Mouse (Mus musculus): ENCODE results near the gene Cdkn1b. TPM values are rescaled to one million over a fixed set of nuclear protein-coding genes. Genes with fewer than 3 reads are reported as not detected.

Gene Cdkn1b
- total RNA-seq, 2 experiments from 2014 or later = 90.5 to 117 TPM

DNA sequence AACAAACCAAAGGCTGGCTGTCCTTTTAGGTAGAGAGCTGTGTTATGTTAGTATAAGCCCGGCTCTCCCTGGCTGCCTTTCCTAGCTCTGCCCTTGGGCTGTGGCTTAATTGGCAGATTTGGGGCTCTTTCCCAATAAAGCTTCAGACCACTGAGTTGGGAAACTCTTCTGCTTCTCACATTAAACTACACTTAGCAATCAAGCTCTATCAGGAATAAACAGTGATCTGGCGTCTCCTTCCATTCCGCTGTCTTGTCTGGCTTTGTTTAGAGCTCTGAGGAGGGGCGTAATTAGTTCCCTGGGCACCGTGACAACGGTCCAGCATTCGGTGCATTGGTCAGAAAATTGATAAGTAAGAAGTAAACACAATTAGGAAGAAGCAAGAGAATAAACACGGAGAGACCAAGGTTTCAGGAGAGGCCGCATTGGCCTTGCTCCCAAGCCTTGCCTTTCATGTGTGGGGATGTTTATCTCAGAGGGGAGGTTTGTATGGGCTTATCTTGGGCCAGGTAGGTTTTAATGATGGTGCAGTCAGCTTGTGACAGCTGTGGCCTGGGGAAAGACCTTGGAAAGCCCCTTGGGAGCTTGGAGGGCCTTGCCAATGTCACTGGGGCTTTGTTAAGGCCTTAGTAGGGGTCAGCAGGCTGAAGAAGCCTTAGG lies 41.8 kb downstream of the Cdkn1b start:
- no peak for ATAC-seq (replicated peaks; ENCODE audit: low FRiP score, poor library complexity, severe bottlenecking)

- no peak for ATAC-seq (replicated peaks; ENCODE audit: low FRiP score, poor library complexity, severe bottlenecking)
These were observed 42.3 kb downstream of the Cdkn1b start for GRCm38 (mm10) chr6:134962518-134962893.

DNA sequence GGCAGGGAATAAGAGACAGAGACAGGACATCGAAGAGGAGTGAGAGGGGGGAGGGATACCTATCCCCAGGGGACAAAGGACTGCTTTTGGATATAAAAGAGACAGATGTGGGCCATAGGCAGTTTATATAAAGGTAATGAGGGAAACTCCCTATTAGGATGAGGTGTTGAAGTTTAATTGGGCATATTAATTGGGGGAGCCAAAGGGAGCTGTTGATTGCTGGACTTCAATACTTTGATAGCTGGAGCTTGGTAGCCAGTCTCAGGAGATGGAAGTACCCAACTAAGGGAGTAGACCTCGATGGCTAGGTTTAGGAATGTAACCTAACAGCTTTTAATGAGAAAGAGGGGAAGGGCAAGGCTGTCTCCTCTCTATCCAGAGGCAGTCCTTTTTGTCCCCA lies 43.7 kb downstream of the Cdkn1b start:
- ATAC-seq (replicated peaks; ENCODE audit: low FRiP score, poor library complexity, severe bottlenecking) = no peak

GRCm38 (mm10) chr6:134966681-134967080 lies 46.5 kb downstream of the Cdkn1b start:
- ATAC-seq (replicated peaks; ENCODE audit: low FRiP score, poor library complexity, severe bottlenecking) = no peak

GRCm38 (mm10) chr6:134968326-134968725 lies 48.1 kb downstream of the Cdkn1b start:
- ATAC-seq (replicated peaks; ENCODE audit: low FRiP score, poor library complexity, severe bottlenecking) = no peak

DNA sequence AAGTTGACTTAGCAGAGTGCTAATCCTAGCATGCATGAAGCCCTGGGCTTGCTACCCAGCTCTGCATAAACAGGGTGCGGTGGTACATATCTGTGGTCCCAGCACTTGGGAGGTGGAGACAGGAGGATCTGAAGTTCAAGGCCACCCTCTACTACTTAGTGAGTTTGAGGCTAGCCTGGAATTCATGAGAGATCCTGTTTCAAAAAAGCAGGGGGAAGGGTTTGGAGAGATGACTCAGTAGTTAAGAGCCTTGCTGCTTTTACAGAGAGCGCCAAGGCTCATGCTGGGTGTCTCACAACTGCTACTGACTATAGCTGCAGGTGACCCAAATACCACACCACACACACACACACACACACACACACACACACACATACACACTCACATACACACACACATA lies 49.3 kb downstream of the Cdkn1b start:
- ATAC-seq (replicated peaks; ENCODE audit: low FRiP score, poor library complexity, severe bottlenecking) = no peak

- ATAC-seq (replicated peaks; ENCODE audit: low FRiP score, poor library complexity, severe bottlenecking) = peak; percentile 83
These were observed 51.9 kb downstream of the Cdkn1b start for GRCm38 (mm10) chr6:134972096-134972495.

Other genes with a start within 250 kb of the Cdkn1b start
- 10.5 TPM in 1 of 2 replicates, not detected in the other for gene Dusp16, start 127.8 kb upstream of the Cdkn1b start, total RNA-seq (2015; ENCODE audit: low replicate concordance)
- 2.9 and 5.0 TPM in 2 replicates for gene Dusp16, start 127.8 kb upstream of the Cdkn1b start, total RNA-seq (2017; ENCODE audit: low replicate concordance)
- 5.8 and 6.7 TPM in 2 replicates for gene Crebl2, start 90.2 kb upstream of the Cdkn1b start, total RNA-seq (2015; ENCODE audit: low replicate concordance)
- gene Crebl2, start 90.2 kb upstream of the Cdkn1b start, total RNA-seq (2017; ENCODE audit: low replicate concordance) = 10.5 and 13.7 TPM in 2 replicates
- 17.3 and 19.7 TPM in 2 replicates for gene Gpr19, start 21.8 kb upstream of the Cdkn1b start, total RNA-seq (2015; ENCODE audit: low replicate concordance)
- 7.2 and 11.9 TPM in 2 replicates for gene Gpr19, start 21.8 kb upstream of the Cdkn1b start, total RNA-seq (2017; ENCODE audit: low replicate concordance)
- gene Apold1, start 61.3 kb downstream of the Cdkn1b start, total RNA-seq (2015; ENCODE audit: low replicate concordance) = 8.8 and 11.5 TPM in 2 replicates
- 16.0 and 17.9 TPM in 2 replicates for gene Apold1, start 61.3 kb downstream of the Cdkn1b start, total RNA-seq (2017; ENCODE audit: low replicate concordance)
- gene Ddx47, start 91.2 kb downstream of the Cdkn1b start, total RNA-seq (2015; ENCODE audit: low replicate concordance) = 31.7 and 44.0 TPM in 2 replicates
- 35.2 and 49.3 TPM in 2 replicates for gene Ddx47, start 91.2 kb downstream of the Cdkn1b start, total RNA-seq (2017; ENCODE audit: low replicate concordance)
- not detected in 2 replicates for gene Gprc5a, start 145.2 kb downstream of the Cdkn1b start, total RNA-seq (2015; ENCODE audit: low replicate concordance)
- gene Gprc5a, start 145.2 kb downstream of the Cdkn1b start, total RNA-seq (2017; ENCODE audit: low replicate concordance) = not detected in 2 replicates
- 1.4 and 5.0 TPM in 2 replicates for gene Gprc5d, start 197.9 kb downstream of the Cdkn1b start, total RNA-seq (2015; ENCODE audit: low replicate concordance)
- not detected in 2 replicates for gene Gprc5d, start 197.9 kb downstream of the Cdkn1b start, total RNA-seq (2017; ENCODE audit: low replicate concordance)

Measured in erythroid progenitor cell, adult 5-6 weeks (primary cell).